In the genomic region with DNA sequence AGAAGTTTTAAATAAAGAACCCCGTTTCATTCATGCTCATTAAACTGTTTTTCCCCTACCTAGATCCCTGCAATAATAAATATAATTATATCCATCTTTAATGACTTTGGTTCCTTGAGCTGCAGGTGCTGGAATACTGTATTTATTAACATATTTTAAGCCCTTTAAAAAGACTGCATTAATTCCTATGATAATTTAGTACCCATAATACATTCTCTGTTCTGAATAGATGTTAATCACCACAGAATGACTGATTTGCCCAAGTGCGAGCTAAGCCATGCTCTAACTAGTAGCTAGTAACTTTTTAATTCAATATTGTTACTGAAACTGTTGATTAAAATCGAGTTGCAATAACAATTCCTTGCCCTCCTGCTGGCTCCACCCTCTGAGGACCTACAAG, we compare ENCODE assay signal across 15 mouse cellular contexts.
DNase-seq lines count a peak whose midpoint lies in the region; ATAC-seq and TF ChIP-seq lines count a peak whose summit lies in the region.
"Had no signal": no experiment of that assay in that cellular context is flagged by ENCODE, and none has a peak within 500 bp of the region (broad histone marks: within the 10 kb centered on the region; RNA-seq: fewer than 3 reads in every experiment).

No protein-coding gene starts in this region.

- H3K27ac ChIP-seq in forebrain, embryonic 15.5 days (replicated peaks) = no peak overlapping the region
- no peak overlapping the region for H3K27ac ChIP-seq in forebrain, embryonic 10.5 days
- H3K27ac ChIP-seq in forebrain, postnatal 0 days (ENCODE audit: low read depth, low read length) = no peak overlapping the region
- H3K27ac ChIP-seq in forebrain, embryonic 12.5 days = no peak overlapping the region
- no peak overlapping the region for H3K27ac ChIP-seq in kidney, embryonic 14.5 days (ENCODE audit: low read depth, low read length)
- H3K27ac ChIP-seq: embryonic facial prominence, embryonic 10.5 days; embryonic facial prominence, embryonic 12.5 days had no signal

- H3K36me3 ChIP-seq in forebrain, embryonic 15.5 days = no peaks in the 10 kb centered on the region
- no peaks in the 10 kb centered on the region for H3K36me3 ChIP-seq in forebrain, embryonic 10.5 days (replicated peaks)
- H3K36me3 ChIP-seq in forebrain, postnatal 0 days (ENCODE audit: insufficient read depth) = no peaks in the 10 kb centered on the region
- H3K36me3 ChIP-seq in forebrain, embryonic 12.5 days (replicated peaks) = no peaks in the 10 kb centered on the region
- no peaks in the 10 kb centered on the region for H3K36me3 ChIP-seq in kidney, embryonic 14.5 days (ENCODE audit: control insufficient read depth, insufficient read depth, low read length)
- H3K36me3 ChIP-seq: embryonic facial prominence, embryonic 10.5 days; embryonic facial prominence, embryonic 12.5 days had no signal

- ATAC-seq in forebrain, embryonic 15.5 days (replicated peaks) = 0 out of 2 replicates have a peak, but pooled peaks have one; percentile 41
- ATAC-seq in forebrain, postnatal 0 days = peak; percentile 69; the same call in 1 of the 2 replicates
- no peak for ATAC-seq in forebrain, embryonic 12.5 days (ENCODE audit: low FRiP score)
- ATAC-seq in kidney, embryonic 14.5 days (ENCODE audit: low FRiP score, low TSS enrichment) = no peak

- H3K9ac ChIP-seq in forebrain, embryonic 15.5 days (replicated peaks) = no peak overlapping the region
- no peak overlapping the region for H3K9ac ChIP-seq in forebrain, postnatal 0 days
- H3K9ac ChIP-seq in forebrain, embryonic 12.5 days = no peak overlapping the region
- no peak overlapping the region for H3K9ac ChIP-seq in kidney, embryonic 14.5 days (ENCODE audit: low read depth, low read length)
- H3K9ac ChIP-seq: embryonic facial prominence, embryonic 12.5 days had no signal

- H3K4me1 ChIP-seq in forebrain, embryonic 15.5 days = peaks cover 4% of the 10 kb centered on the region; the same call in 1 of the 2 replicates
- H3K4me1 ChIP-seq in forebrain, embryonic 10.5 days = peaks cover 9% of the 10 kb centered on the region
- H3K4me1 ChIP-seq in forebrain, postnatal 0 days (ENCODE audit: insufficient read depth) = no peaks in the 10 kb centered on the region
- peaks cover 11% of the 10 kb centered on the region for H3K4me1 ChIP-seq in forebrain, embryonic 12.5 days
- no peaks in the 10 kb centered on the region for H3K4me1 ChIP-seq in kidney, embryonic 14.5 days (ENCODE audit: control insufficient read depth, insufficient read depth, low read length)

- DNase-seq in forebrain, embryonic 10.5 days (ENCODE audit: extremely low spot score, low spot score) = no peak
- no peak for DNase-seq in forebrain, postnatal 0 days
- DNase-seq: adrenal gland, adult 2 months; adrenal gland, postnatal 10 days; adrenal gland, postnatal 25 days; cerebellum, adult 11-12 months; cerebellum, adult 2 months; cerebellum, adult 9-10 months; cerebellum, postnatal 10 days; cerebellum, postnatal 25 days had no signal

- no peak overlapping the region for H3K4me2 ChIP-seq in forebrain, embryonic 15.5 days (replicated peaks)
- H3K4me2 ChIP-seq in forebrain, postnatal 0 days (ENCODE audit: low read depth) = no peak overlapping the region
- H3K4me2 ChIP-seq in forebrain, embryonic 12.5 days = no peak overlapping the region
- no peak overlapping the region for H3K4me2 ChIP-seq in kidney, embryonic 14.5 days (replicated peaks; ENCODE audit: low read depth, low read length)
- H3K4me2 ChIP-seq: embryonic facial prominence, embryonic 12.5 days had no signal

- H3K4me3 ChIP-seq in forebrain, embryonic 15.5 days = no peak overlapping the region
- H3K4me3 ChIP-seq in forebrain, embryonic 10.5 days = no peak overlapping the region
- no peak overlapping the region for H3K4me3 ChIP-seq in forebrain, postnatal 0 days (ENCODE audit: low read depth, low read length)
- no peak overlapping the region for H3K4me3 ChIP-seq in forebrain, embryonic 12.5 days (replicated peaks)
- H3K4me3 ChIP-seq in kidney, embryonic 14.5 days (ENCODE audit: low read length) = no peak overlapping the region
- H3K4me3 ChIP-seq: embryonic facial prominence, embryonic 10.5 days; embryonic facial prominence, embryonic 12.5 days had no signal

- H3K9me3 ChIP-seq in forebrain, embryonic 15.5 days = no peaks in the 10 kb centered on the region
- no peaks in the 10 kb centered on the region for H3K9me3 ChIP-seq in forebrain, embryonic 10.5 days
- no peaks in the 10 kb centered on the region for H3K9me3 ChIP-seq in forebrain, postnatal 0 days (ENCODE audit: low read length)
- H3K9me3 ChIP-seq in forebrain, embryonic 12.5 days = no peaks in the 10 kb centered on the region
- H3K9me3 ChIP-seq in kidney, embryonic 14.5 days (ENCODE audit: control insufficient read depth, low read length) = no peaks in the 10 kb centered on the region
- H3K9me3 ChIP-seq: embryonic facial prominence, embryonic 10.5 days; embryonic facial prominence, embryonic 12.5 days had no signal

- no peak for TF ChIP-seq CTCF in forebrain, postnatal 0 days (IDR thresholded peaks at IDR 0.05; ENCODE audit: low read depth)

- no peaks in the 10 kb centered on the region for H3K27me3 ChIP-seq in forebrain, embryonic 15.5 days
- no peaks in the 10 kb centered on the region for H3K27me3 ChIP-seq in forebrain, embryonic 10.5 days (ENCODE audit: poor library complexity, severe bottlenecking)
- H3K27me3 ChIP-seq in forebrain, postnatal 0 days (ENCODE audit: insufficient read depth, low read length) = no peaks in the 10 kb centered on the region
- H3K27me3 ChIP-seq in forebrain, embryonic 12.5 days = no peaks in the 10 kb centered on the region
- H3K27me3 ChIP-seq in kidney, embryonic 14.5 days (ENCODE audit: control insufficient read depth, insufficient read depth, low read length) = no peaks in the 10 kb centered on the region
- H3K27me3 ChIP-seq: embryonic facial prominence, embryonic 12.5 days had no signal

- 29% methylated on average over 3 of the region's 3 CpGs for WGBS in forebrain, embryonic 15.5 days
- 74% methylated on average over 3 of the region's 3 CpGs for WGBS in forebrain, embryonic 10.5 days
- 30% methylated on average over 3 of the region's 3 CpGs for WGBS in forebrain, postnatal 0 days
- WGBS in forebrain, embryonic 12.5 days = 51% methylated on average over 3 of the region's 3 CpGs
- 73% methylated on average over 3 of the region's 3 CpGs for WGBS in kidney, embryonic 14.5 days

Comparison
In these comparisons a context has a peak if more than half of its experiments do, and no peak if none do; other contexts are left out.
1. ATAC-seq: peak in forebrain, embryonic 15.5 days (single experiment) and forebrain, postnatal 0 days (single experiment); none in forebrain, embryonic 12.5 days (single experiment) and kidney, embryonic 14.5 days (single experiment).